Mouse (Mus musculus) C2C12 (cell line): ENCODE data around the gene Gm20388. TPM values are rescaled to one million over a fixed set of nuclear protein-coding genes. Genes with fewer than 3 reads are reported as not detected.

Source experiments
- H3K27me3 ChIP-seq: one replicate; pipeline ENCODE4 v1.6.1; 2011; ENCODE audit not compliant: control insufficient read depth, insufficient read depth, insufficient read length
- H3K36me3 ChIP-seq: one replicate; pipeline ENCODE4 v1.6.1; 2011; ENCODE audit not compliant: control insufficient read depth, insufficient read depth
- H3K4me3 ChIP-seq: one replicate; pipeline ENCODE4 v1.5.1; 2011; ENCODE audit warnings: mild to moderate bottlenecking, control low read depth; ENCODE audit not compliant: poor library complexity, insufficient read depth, severe bottlenecking
- H3K79me2 ChIP-seq: one replicate; pipeline ENCODE4 v1.6.1; 2011; ENCODE audit not compliant: control insufficient read depth, insufficient read depth
- H3K79me3 ChIP-seq: one replicate; pipeline ENCODE4 v1.6.1; 2011; ENCODE audit warnings: low read depth, control low read depth
- H3ac ChIP-seq: one replicate; pipeline ENCODE3; 2011; ENCODE audit warnings: low read depth; ENCODE audit not compliant: control insufficient read depth, insufficient read length
- CEBPB ChIP-seq: IDR thresholded peaks from one replicate; pipeline ENCODE4 v1.6.1; 2011; ENCODE audit warnings: low read depth, mild to moderate bottlenecking, control low read depth, moderate library complexity
- CTCF ChIP-seq: IDR thresholded peaks from one replicate; pipeline ENCODE4 v1.5.1; 2011; ENCODE audit not compliant: control insufficient read depth, insufficient read depth, insufficient read length
- FOSL1 ChIP-seq: IDR thresholded peaks from one replicate; pipeline ENCODE4 v1.8.0; 2011; ENCODE audit warnings: mild to moderate bottlenecking, low read length; ENCODE audit not compliant: poor library complexity, insufficient read depth, severe bottlenecking
- MAX ChIP-seq: IDR thresholded peaks from one replicate; pipeline ENCODE4 v1.6.1; 2011; ENCODE audit warnings: mild to moderate bottlenecking, control low read depth
- MYOD1 ChIP-seq: IDR thresholded peaks from one replicate; pipeline ENCODE4 v1.6.1; 2011; ENCODE audit warnings: low read depth; ENCODE audit not compliant: control insufficient read depth, insufficient read length
- MYOG ChIP-seq: IDR thresholded peaks from one replicate; pipeline ENCODE4 v1.6.1; 2011; ENCODE audit not compliant: control insufficient read depth, insufficient read length; ENCODE audit errors: extremely low read depth
- USF1 ChIP-seq: IDR thresholded peaks from one replicate; pipeline ENCODE4 v1.6.1; 2011; ENCODE audit warnings: low read depth, mild to moderate bottlenecking, control low read depth, moderate library complexity
- polyA plus RNA-seq: library from polyadenylated mRNA; unstranded; fragments of >200 nt; fragmentation: generic; extraction: Trizol; gene quantifications from one replicate; pipeline ENCODE4 v1.2.1, GENCODE M21; 2012; ENCODE audit warnings: missing spikeins

The Gm20388 gene
- polyA plus RNA-seq, 1 experiment = 15.0 TPM

DNA sequence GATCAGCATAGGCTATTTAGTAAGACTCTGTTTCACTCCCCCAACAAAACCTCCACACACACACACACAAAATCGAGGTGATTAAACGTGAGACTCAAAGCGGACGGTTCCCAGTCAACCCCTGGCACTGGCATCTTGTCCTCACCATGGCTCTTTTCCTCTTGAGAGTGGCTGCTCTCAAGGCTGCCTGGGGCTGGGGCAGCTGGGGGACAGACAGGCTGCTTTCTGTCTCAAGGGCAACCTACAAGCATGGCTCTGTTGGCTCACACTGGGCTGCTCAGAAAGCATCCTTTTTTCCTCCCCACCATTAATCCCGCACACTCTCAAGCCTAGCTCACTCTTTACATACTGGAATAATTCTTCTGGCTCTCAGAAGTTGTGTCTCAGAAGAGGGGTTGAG, 108.7 kb downstream of the Gm20388 start:
- TF ChIP-seq MAX (no peak), FOSL1 (no peak), USF1 (no peak), MYOG (no peak), MYOD1 (no peak), CEBPB (no peak), CTCF (no peak)

DNA sequence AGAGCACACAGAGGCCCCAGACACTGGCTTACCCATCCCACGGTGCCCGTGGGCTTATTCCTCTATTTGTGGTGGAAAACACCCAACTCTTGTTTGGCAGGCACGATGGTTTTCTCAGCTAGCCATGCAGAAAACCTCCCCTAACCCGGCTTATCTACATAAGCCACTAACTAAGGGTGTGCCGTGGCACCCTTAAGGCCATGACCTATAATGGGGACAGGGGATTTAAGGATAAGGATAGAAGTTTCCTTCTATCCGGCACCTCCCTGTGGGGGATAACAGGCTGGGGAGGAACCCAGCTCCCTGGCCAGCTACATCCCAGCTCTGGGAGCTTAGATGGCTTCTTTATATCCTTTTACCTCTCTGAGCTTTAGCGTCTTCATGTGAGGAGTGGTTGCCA, 109.7 kb downstream of the Gm20388 start:
- Histone ChIP-seq H3ac (no peak overlapping the region), H3K79me3 (no peaks in the 10 kb centered on the region), H3K27me3 (peaks cover 67% of the 10 kb centered on the region), H3K36me3 (no peaks in the 10 kb centered on the region), H3K4me3 (no peak overlapping the region), H3K79me2 (no peaks in the 10 kb centered on the region)
- TF ChIP-seq MAX (no peak), CEBPB (no peak), USF1 (no peak), FOSL1 (no peak), CTCF (no peak), MYOD1 (no peak), MYOG (no peak)

More for the DNA sequence above, 108.7 kb downstream of the Gm20388 start:
- Histone ChIP-seq H3ac (no peak overlapping the region), H3K27me3 (peaks cover 57% of the 10 kb centered on the region), H3K79me3 (no peaks in the 10 kb centered on the region), H3K36me3 (no peaks in the 10 kb centered on the region), H3K79me2 (no peaks in the 10 kb centered on the region), H3K4me3 (no peak overlapping the region)

DNA sequence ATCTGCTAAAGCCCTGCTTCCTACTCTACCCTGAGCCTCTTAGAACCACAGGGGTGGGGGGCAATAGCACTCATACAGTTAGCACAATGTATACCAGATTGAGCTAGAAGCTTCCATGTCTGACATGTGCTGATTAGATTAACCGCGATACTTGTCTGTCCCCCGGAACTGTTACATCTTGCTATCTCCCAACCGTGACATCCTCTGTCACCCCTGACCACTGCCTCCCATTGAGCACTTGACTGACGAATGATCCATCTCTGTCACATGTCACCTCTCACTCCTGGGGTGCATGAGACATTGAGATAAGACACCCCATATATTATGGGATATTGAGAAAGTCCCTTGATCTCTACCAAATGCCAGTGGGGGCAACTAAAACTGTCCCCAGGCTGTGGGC, 115.6 kb downstream of the Gm20388 start:
- Histone ChIP-seq H3K79me3 (no peaks in the 10 kb centered on the region), H3K4me3 (no peak overlapping the region), H3ac (no peak overlapping the region), H3K79me2 (no peaks in the 10 kb centered on the region), H3K36me3 (no peaks in the 10 kb centered on the region), H3K27me3 (peaks cover 54% of the 10 kb centered on the region)
- TF ChIP-seq MYOD1 = no peak
- no peak for TF ChIP-seq MYOG
- TF ChIP-seq MAX = no peak
- TF ChIP-seq FOSL1 = no peak
- no peak for TF ChIP-seq USF1
- TF ChIP-seq CTCF = no peak
- no peak for TF ChIP-seq CEBPB

DNA sequence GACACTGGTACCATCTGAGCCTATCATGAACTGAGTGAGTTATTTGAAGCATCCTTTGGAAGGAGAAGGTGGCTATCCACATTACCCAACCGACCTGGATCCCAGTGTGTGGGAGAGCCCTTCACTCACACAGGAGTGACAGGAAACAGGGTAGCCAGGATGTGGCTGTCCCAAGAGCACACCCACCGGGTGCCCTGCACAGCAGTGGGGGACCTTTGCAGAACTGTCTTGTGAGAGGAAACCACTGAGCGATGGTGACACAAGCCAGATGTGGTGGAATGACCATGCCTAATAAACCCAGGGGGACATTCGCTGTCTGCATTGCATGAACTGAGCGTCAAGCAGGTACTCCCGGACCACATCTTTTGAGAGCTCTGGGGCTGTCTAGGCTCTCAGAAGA, 116.3 kb downstream of the Gm20388 start:
- Histone ChIP-seq H3K36me3 (no peaks in the 10 kb centered on the region), H3K4me3 (no peak overlapping the region), H3K27me3 (peaks cover 46% of the 10 kb centered on the region), H3ac (no peak overlapping the region), H3K79me2 (no peaks in the 10 kb centered on the region), H3K79me3 (no peaks in the 10 kb centered on the region)
- no peak for TF ChIP-seq CEBPB
- no peak for TF ChIP-seq MYOD1

DNA sequence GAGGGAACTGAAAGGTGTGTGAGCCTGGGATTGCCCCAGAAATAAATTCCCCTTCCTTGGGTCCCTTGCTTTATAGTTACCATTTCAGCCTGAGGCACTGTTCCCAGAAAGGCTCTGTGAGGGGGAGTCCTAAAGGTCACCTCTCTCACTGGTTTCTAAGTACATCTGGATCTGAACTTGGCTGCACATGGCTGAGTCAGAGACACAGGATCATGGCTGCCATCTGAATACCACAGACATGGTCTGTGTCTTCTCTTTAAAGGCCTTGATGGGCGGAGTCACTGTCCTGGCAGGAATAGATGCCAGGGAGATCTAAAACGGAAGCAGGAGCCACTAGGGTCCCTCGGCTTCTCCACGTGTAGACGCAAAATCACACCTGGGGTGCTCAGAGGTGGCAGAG, 119.8 kb downstream of the Gm20388 start:
- Histone ChIP-seq H3ac (no peak overlapping the region), H3K27me3 (peaks cover 15% of the 10 kb centered on the region), H3K4me3 (no peak overlapping the region), H3K36me3 (no peaks in the 10 kb centered on the region), H3K79me3 (no peaks in the 10 kb centered on the region), H3K79me2 (no peaks in the 10 kb centered on the region)
- no peak for TF ChIP-seq CEBPB
- no peak for TF ChIP-seq MYOG
- no peak for TF ChIP-seq MAX
- TF ChIP-seq MYOD1 = no peak
- no peak for TF ChIP-seq CTCF
- no peak for TF ChIP-seq USF1
- no peak for TF ChIP-seq FOSL1

DNA sequence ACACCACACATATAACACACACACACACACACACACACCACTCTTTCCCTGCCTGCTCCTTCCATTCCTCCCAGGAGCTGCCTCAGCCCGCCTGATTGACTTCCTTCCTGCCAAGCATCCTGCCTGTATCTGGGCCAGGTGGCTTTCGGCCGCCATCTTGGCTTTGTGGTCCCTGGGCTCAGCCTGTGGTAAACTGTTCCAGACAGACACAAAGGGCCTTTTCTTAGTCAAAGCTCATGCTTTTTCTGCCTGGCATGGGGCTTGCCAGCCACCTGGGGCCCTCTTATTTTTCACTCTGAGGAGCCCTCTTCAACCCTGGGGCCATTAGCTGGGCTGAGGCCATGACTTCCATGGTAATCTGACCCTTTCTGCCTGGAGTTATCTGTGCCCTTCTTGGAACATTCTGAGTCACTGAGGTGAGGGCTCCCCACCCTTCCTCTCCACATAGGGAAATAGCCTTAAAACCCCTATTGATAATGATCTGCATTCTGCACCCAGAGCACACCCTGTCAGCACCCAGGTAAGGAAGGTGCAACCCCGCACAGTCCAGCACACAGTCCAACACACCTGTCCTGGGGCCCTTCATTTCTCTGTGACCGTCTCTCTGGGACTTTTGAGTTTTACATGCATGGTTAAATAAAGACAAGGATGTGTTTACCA, 122.0 kb downstream of the Gm20388 start:
- TF ChIP-seq CTCF (no peak), MAX (no peak), FOSL1 (no peak), CEBPB (no peak), USF1 (no peak), MYOG (no peak), MYOD1 (no peak)
- no peaks in the 10 kb centered on the region for H3K36me3 ChIP-seq
- H3ac ChIP-seq = no peak overlapping the region
- H3K27me3 ChIP-seq = no peaks in the 10 kb centered on the region
- no peaks in the 10 kb centered on the region for H3K79me2 ChIP-seq
- H3K4me3 ChIP-seq = no peak overlapping the region
- no peaks in the 10 kb centered on the region for H3K79me3 ChIP-seq

DNA sequence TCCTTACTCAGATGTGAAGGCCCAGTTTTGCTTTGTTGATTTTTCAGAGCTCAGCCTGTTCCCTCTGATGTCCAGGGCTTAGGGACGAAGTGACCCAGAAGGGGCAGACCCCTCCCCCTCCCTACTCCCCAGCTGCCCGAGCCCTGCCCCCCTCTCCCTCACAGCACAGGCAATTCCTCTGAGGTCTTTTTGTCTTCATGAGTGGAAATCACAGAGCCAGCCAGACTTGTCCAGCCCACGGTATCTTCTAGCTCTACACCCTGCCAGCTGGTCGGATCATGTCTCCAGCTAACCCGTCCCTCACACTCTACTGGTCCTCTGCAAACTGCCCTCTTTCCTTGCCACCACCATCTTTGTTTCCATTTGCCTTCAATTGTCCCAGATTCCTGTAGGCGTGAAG, 123.8 kb downstream of the Gm20388 start:
- no peak overlapping the region for H3K4me3 ChIP-seq
- H3K79me3 ChIP-seq = no peaks in the 10 kb centered on the region
- no peak overlapping the region for H3ac ChIP-seq
- no peak for TF ChIP-seq MYOD1
- TF ChIP-seq CTCF = no peak
- H3K36me3 ChIP-seq = no peaks in the 10 kb centered on the region
- no peaks in the 10 kb centered on the region for H3K27me3 ChIP-seq
- no peaks in the 10 kb centered on the region for H3K79me2 ChIP-seq
